Mouse (Mus musculus): ENCODE measurements around the gene Ski.

Ski gene

GRCm38 (mm10) chr4:155129996-155130395 lies 92.4 kb downstream of the Ski start:
- peak; percentile 90 to 91 for DNase-seq (ENCODE audit: low spot score in 2 of 2)

- DNase-seq (ENCODE audit: low spot score in 2 of 2) = peak; percentile 50 to 51
Observed at GRCm38 (mm10) chr4:155129132-155129917, 93.1 kb downstream of the Ski start.

- DNase-seq (ENCODE audit: low spot score in 2 of 2) = no peak
Observed at GRCm38 (mm10) chr4:155128411-155128810, 94.0 kb downstream of the Ski start.

GRCm38 (mm10) chr4:155126602-155127372 lies 95.6 kb downstream of the Ski start:
- DNase-seq (ENCODE audit: low spot score in 2 of 2) = no peak

GRCm38 (mm10) chr4:155126194-155126593 lies 96.2 kb downstream of the Ski start:
- DNase-seq (ENCODE audit: low spot score in 2 of 2) = no peak

- no peak for DNase-seq (ENCODE audit: low spot score in 2 of 2)
Observed at GRCm38 (mm10) chr4:155125310-155125709, 97.1 kb downstream of the Ski start.

- no peak for DNase-seq (ENCODE audit: low spot score in 2 of 2)
Observed at GRCm38 (mm10) chr4:155123868-155124534, 98.4 kb downstream of the Ski start.

- peak; percentile 98 for DNase-seq (ENCODE audit: low spot score in 2 of 2)
Observed at GRCm38 (mm10) chr4:155122444-155123040, 99.8 kb downstream of the Ski start.

GRCm38 (mm10) chr4:155121915-155122443 lies 100.4 kb downstream of the Ski start:
- no peak for DNase-seq (ENCODE audit: low spot score in 2 of 2)

GRCm38 (mm10) chr4:155121222-155121621 lies 101.2 kb downstream of the Ski start:
- no peak for DNase-seq (ENCODE audit: low spot score in 2 of 2)

GRCm38 (mm10) chr4:155120583-155120982 lies 101.8 kb downstream of the Ski start:
- DNase-seq (ENCODE audit: low spot score in 2 of 2) = no peak

GRCm38 (mm10) chr4:155120038-155120437 lies 102.4 kb downstream of the Ski start:
- DNase-seq (ENCODE audit: low spot score in 2 of 2) = no peak

- DNase-seq (ENCODE audit: low spot score in 2 of 2) = no peak
Observed at GRCm38 (mm10) chr4:155118278-155118677, 104.1 kb downstream of the Ski start.

GRCm38 (mm10) chr4:155117396-155117978 lies 104.9 kb downstream of the Ski start:
- no peak for DNase-seq (ENCODE audit: low spot score in 2 of 2)

- no peak for DNase-seq (ENCODE audit: low spot score in 2 of 2)
Observed at GRCm38 (mm10) chr4:155116607-155117006, 105.8 kb downstream of the Ski start.

GRCm38 (mm10) chr4:155113766-155114410 lies 108.5 kb downstream of the Ski start:
- DNase-seq (ENCODE audit: low spot score in 2 of 2) = peak in 1 of 2 experiments; percentile 36

GRCm38 (mm10) chr4:155109471-155109870 lies 112.9 kb downstream of the Ski start:
- DNase-seq (ENCODE audit: low spot score in 2 of 2) = no peak

- no peak for DNase-seq (ENCODE audit: low spot score in 2 of 2)
Observed at GRCm38 (mm10) chr4:155107886-155108285, 114.5 kb downstream of the Ski start.
